Mouse (Mus musculus): Measurements from ENCODE around the gene Tcf20.

DNA sequence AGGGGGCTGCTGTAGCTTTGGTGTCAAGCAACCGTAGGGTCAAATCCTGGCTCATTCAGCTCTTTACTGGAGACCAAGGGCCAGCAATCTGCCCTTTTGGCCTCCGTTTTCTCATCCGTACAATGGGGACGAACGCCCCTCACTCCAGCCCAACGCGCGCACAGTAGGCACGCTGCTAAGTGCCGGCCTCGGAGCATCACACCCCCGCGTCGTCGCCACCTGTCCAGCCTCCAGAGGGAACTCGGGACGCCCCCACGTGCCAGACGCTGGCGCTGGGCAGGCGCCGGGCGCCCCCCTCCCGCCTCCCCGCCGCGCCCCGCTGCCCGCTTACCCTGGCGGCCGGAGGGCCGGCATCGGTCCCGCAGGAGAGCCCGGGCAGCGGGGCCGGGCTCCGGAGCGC lies 24.6 kb downstream of the Tcf20 start:
- TF ChIP-seq CHD2 (IDR thresholded peaks at IDR 0.05; ENCODE audit: low read depth, low read length) (no peak), ZC3H11A (IDR thresholded peaks at IDR 0.05; ENCODE audit: borderline replicate concordance, low read depth, low read length) (no peak), HCFC1 (IDR thresholded peaks at IDR 0.05; ENCODE audit: borderline replicate concordance, insufficient read depth, low read length) (no peak), MAFK (IDR thresholded peaks at IDR 0.05; ENCODE audit: insufficient read depth, low read depth, low read length) (no peak), ZNF384 (IDR thresholded peaks at IDR 0.05; ENCODE audit: low read depth, low read length) (no peak)
